Mouse (Mus musculus): ENCODE measurements around the gene Thrsp.

Thrsp gene

DNA sequence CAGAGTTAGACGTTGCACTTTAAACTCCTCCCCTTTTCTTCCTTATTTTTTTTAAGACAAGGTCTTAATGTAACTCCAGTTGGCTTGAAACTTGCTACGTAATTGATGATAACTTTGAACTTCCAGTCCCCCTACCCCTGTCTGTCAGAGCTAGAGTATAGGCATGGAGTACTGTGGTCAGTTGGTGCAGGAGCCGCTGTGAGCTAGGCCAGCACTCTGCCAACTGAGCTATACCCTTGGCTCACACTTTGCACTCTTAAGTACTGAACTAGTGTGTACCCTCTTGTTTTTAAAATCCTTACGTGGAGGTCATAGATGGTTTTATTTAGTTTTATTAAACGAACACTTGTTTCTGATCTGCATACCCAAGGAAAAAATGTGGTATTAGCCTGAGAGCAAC is 38.2 kb downstream of the Thrsp start:
- DNase-seq (ENCODE audit: low spot score in 2 of 2): no peak

DNA sequence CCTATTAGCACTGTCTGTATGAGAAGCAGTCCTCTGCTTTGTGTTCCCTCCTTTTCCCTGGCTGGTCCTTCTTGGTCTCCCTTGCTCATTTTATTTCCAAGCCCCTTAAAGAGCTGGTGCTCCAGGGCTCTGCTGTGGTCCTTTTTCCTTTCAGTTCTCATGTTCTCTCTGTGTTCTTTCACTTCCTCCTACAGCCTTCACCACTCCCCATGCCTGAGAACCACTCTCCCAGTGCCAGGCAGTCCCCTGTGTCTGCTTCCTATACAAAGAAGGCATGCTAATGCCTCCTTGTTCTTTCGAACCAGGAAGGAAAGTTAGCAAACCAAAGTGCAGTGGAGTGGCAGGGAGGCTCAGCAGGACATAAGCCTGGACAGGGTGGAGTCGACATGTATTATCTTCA is 41.6 kb downstream of the Thrsp start:
- DNase-seq (ENCODE audit: low spot score in 2 of 2): peak; percentile 43

DNA sequence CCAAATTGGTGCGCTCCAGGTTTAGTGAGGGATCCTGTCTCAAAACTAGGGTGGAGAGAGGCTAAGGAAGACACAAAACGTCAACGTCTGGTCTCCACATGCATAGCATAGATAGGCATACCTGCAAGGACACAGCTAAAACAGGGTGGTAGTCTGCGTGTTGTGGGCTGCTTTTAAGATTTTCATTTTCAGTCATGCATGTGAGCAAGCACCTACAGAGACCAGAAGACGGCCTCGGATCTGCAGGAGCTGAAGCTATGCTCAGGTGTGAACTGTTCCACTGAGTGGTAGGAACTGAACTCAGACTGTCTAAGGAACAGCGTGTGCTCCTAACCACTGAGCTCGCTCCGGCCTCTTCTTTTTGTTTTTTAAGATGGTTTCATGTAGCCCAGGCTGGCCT is 42.4 kb downstream of the Thrsp start:
- no peak for DNase-seq (ENCODE audit: low spot score in 2 of 2)

DNA sequence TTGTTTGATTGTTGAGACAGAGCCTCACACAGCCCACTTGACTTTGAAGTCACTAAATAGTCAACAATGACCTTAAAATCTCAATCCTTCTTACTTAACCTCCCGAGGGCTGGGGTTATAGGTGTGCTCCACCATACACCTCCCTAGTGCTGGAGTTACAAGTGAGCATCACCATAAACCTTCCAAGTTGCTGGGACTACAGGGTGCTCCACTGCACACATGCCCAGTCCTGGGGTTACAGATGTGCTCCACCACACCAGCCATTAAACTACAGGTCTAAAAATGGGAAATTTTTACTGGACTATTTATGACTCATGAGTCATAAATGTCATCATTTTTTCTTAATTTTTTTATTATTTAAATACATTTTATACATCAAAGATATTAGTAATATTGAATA is 51.6 kb downstream of the Thrsp start:
- no peak for DNase-seq (ENCODE audit: low spot score in 2 of 2)

Data from spleen, postnatal 36 days (tissue).